Mouse (Mus musculus) liver, postnatal 0 days (tissue): ENCODE data around the gene Rbm4b.

ENCODE experiments used
- CTCF ChIP-seq: sonication (generic); IDR thresholded peaks from 2 replicates; pipeline ENCODE4 v1.5.1; 2016; ENCODE audit warnings: antibody characterized with exemption, low read depth
- EP300 ChIP-seq: IDR thresholded peaks from 2 replicates; pipeline ENCODE4 v1.6.1; 2016; ENCODE audit warnings: antibody characterized with exemption, low read depth, mild to moderate bottlenecking

GRCm38 (mm10) chr19:4720112-4720511 lies 36.2 kb upstream of the Rbm4b start:
- TF ChIP-seq CTCF (no peak), EP300 (no peak)
